Mouse (Mus musculus) midbrain, embryonic 12.5 days (tissue): ENCODE measurements at regions not wholly inside any gene's neighbourhood (a gene's known extent, or its start where the extent isn't known, plus 50 kb on each side); places are given as distances from the start of the nearest gene placed in this dataset.

Source experiments
- ATAC-seq: fragments of 200-750 bp; cut with Nextera tagmentation; 2 replicates; pipeline ENCODE4 v1.8.0; 2017; ENCODE audit warnings: low read depth, moderate TSS enrichment, moderate library complexity; ENCODE audit not compliant: low FRiP score
- H3K27ac ChIP-seq: fragments of 300-500 bp; sonication (generic); replicated peaks from 2 replicates; pipeline ENCODE4 v1.5.1; 2016; ENCODE audit warnings: mild to moderate bottlenecking
- H3K27me3 ChIP-seq: fragments of 300-500 bp; sonication (generic); 2 replicates; pipeline ENCODE4 v1.6.1; 2016; ENCODE audit warnings: mild to moderate bottlenecking
- H3K36me3 ChIP-seq: fragments of 300-500 bp; sonication (generic); 2 replicates; pipeline ENCODE4 v1.6.1; 2016
- H3K4me1 ChIP-seq: fragments of 300-500 bp; sonication (generic); 2 replicates; pipeline ENCODE4 v1.6.1; 2016
- H3K4me2 ChIP-seq: fragments of 300-500 bp; sonication (generic); replicated peaks from 2 replicates; pipeline ENCODE4 v1.6.1; 2016; ENCODE audit warnings: mild to moderate bottlenecking, moderate library complexity
- H3K4me3 ChIP-seq: fragments of 300-500 bp; sonication (generic); 2 replicates; pipeline ENCODE4 v1.5.1; 2016; ENCODE audit warnings: mild to moderate bottlenecking
- H3K9ac ChIP-seq: fragments of 300-500 bp; sonication (generic); replicated peaks from 2 replicates; pipeline ENCODE4 v1.6.1; 2016; ENCODE audit warnings: mild to moderate bottlenecking, moderate library complexity
- H3K9me3 ChIP-seq: fragments of 300-500 bp; sonication (generic); 2 replicates; pipeline ENCODE4 v1.6.1; 2016; ENCODE audit warnings: mild to moderate bottlenecking
- WGBS: fragments of 180-500 bp; shearing (Covaris S2); methylation state at CpG from one replicate; pipeline ENCODE4 v1.1.7; 2016; 5-methylcytosine and 5-hydroxymethylcytosine counted together

GRCm38 (mm10) chr5:74861297-74861696 lies 158.6 kb upstream of the Lnx1 start:
- no peak for ATAC-seq
- Histone ChIP-seq H3K36me3 (no peaks in the 10 kb centered on the region), H3K4me3 (no peak overlapping the region), H3K27me3 (no peaks in the 10 kb centered on the region; the same call in 1 of the 2 replicates), H3K9ac (no peak overlapping the region), H3K9me3 (no peaks in the 10 kb centered on the region; the same call in 1 of the 2 replicates), H3K27ac (no peak overlapping the region), H3K4me1 (no peaks in the 10 kb centered on the region), H3K4me2 (no peak overlapping the region)
- 72% methylated on average over 2 of the region's 2 CpGs for WGBS

GRCm38 (mm10) chr5:74857861-74858260 lies 155.1 kb upstream of the Lnx1 start:
- no peaks in the 10 kb centered on the region for H3K36me3 ChIP-seq
- no peak overlapping the region for H3K4me3 ChIP-seq
- no peak overlapping the region for H3K27ac ChIP-seq
- H3K9ac ChIP-seq, result no peak overlapping the region
- no peaks in the 10 kb centered on the region for H3K9me3 ChIP-seq
- no peaks in the 10 kb centered on the region for H3K27me3 ChIP-seq
- H3K4me2 ChIP-seq, result no peak overlapping the region
- no peaks in the 10 kb centered on the region for H3K4me1 ChIP-seq
- 76% methylated on average over 5 of the region's 5 CpGs for WGBS
- ATAC-seq, result no peak

GRCm38 (mm10) chr5:74857161-74857560 lies 154.4 kb upstream of the Lnx1 start:
- Histone ChIP-seq H3K27me3 (no peaks in the 10 kb centered on the region), H3K9me3 (no peaks in the 10 kb centered on the region), H3K27ac (no peak overlapping the region), H3K9ac (no peak overlapping the region), H3K36me3 (no peaks in the 10 kb centered on the region), H3K4me2 (no peak overlapping the region), H3K4me3 (no peak overlapping the region), H3K4me1 (no peaks in the 10 kb centered on the region)
- 86% methylated on average over 11 of the region's 11 CpGs for WGBS
- ATAC-seq, result no peak

- no peak overlapping the region for H3K4me3 ChIP-seq
- no peaks in the 10 kb centered on the region; the same call in 1 of the 2 replicates for H3K27me3 ChIP-seq
- H3K27ac ChIP-seq, result no peak overlapping the region
- no peaks in the 10 kb centered on the region for H3K9me3 ChIP-seq
- no peaks in the 10 kb centered on the region for H3K36me3 ChIP-seq
- no peak for ATAC-seq
- WGBS, result 85% methylated on average over 6 of the region's 6 CpGs
- H3K9ac ChIP-seq, result no peak overlapping the region
- H3K4me2 ChIP-seq, result no peak overlapping the region
- no peaks in the 10 kb centered on the region for H3K4me1 ChIP-seq
Measured at GRCm38 (mm10) chr5:74847824-74848223, 145.1 kb upstream of the Lnx1 start.

- ATAC-seq, result no peak
- no peak overlapping the region for H3K27ac ChIP-seq
- no peak overlapping the region for H3K4me2 ChIP-seq
- H3K9me3 ChIP-seq, result no peaks in the 10 kb centered on the region
- H3K4me1 ChIP-seq, result no peaks in the 10 kb centered on the region
- H3K4me3 ChIP-seq, result no peak overlapping the region
- no peaks in the 10 kb centered on the region for H3K36me3 ChIP-seq
- no peak overlapping the region for H3K9ac ChIP-seq
- H3K27me3 ChIP-seq, result no peaks in the 10 kb centered on the region; the same call in 1 of the 2 replicates
- WGBS, result 89% methylated on average over 5 of the region's 5 CpGs
Measured at GRCm38 (mm10) chr5:74846674-74847073, 144.0 kb upstream of the Lnx1 start.

GRCm38 (mm10) chr5:74834401-74834800 lies 131.7 kb upstream of the Lnx1 start:
- no peak for ATAC-seq
- H3K9ac ChIP-seq, result no peak overlapping the region
- H3K36me3 ChIP-seq, result no peaks in the 10 kb centered on the region
- no peaks in the 10 kb centered on the region for H3K9me3 ChIP-seq
- H3K27me3 ChIP-seq, result no peaks in the 10 kb centered on the region; the same call in 1 of the 2 replicates
- H3K4me3 ChIP-seq, result no peak overlapping the region
- H3K27ac ChIP-seq, result no peak overlapping the region
- no peak overlapping the region for H3K4me2 ChIP-seq
- WGBS, result 88% methylated on average over 2 of the region's 2 CpGs
- no peaks in the 10 kb centered on the region for H3K4me1 ChIP-seq

- Histone ChIP-seq H3K4me3 (no peak overlapping the region), H3K9ac (no peak overlapping the region), H3K4me2 (no peak overlapping the region), H3K27ac (no peak overlapping the region), H3K27me3 (no peaks in the 10 kb centered on the region; the same call in 1 of the 2 replicates), H3K36me3 (no peaks in the 10 kb centered on the region), H3K9me3 (no peaks in the 10 kb centered on the region), H3K4me1 (no peaks in the 10 kb centered on the region)
- WGBS, result 89% methylated on average over 4 of the region's 4 CpGs
- no peak for ATAC-seq
Measured at GRCm38 (mm10) chr5:74833887-74834286, 131.2 kb upstream of the Lnx1 start.

GRCm38 (mm10) chr5:74832011-74832410 lies 129.3 kb upstream of the Lnx1 start:
- no peak overlapping the region for H3K9ac ChIP-seq
- H3K9me3 ChIP-seq, result no peaks in the 10 kb centered on the region
- no peak overlapping the region for H3K27ac ChIP-seq
- H3K27me3 ChIP-seq, result no peaks in the 10 kb centered on the region
- H3K4me3 ChIP-seq, result no peak overlapping the region
- H3K4me1 ChIP-seq, result no peaks in the 10 kb centered on the region
- no peak for ATAC-seq
- no peak overlapping the region for H3K4me2 ChIP-seq
- H3K36me3 ChIP-seq, result no peaks in the 10 kb centered on the region
- 83% methylated on average over 7 of the region's 7 CpGs for WGBS

- no peak overlapping the region for H3K4me2 ChIP-seq
- no peaks in the 10 kb centered on the region for H3K9me3 ChIP-seq
- no peaks in the 10 kb centered on the region for H3K27me3 ChIP-seq
- H3K9ac ChIP-seq, result no peak overlapping the region
- no peaks in the 10 kb centered on the region for H3K4me1 ChIP-seq
- H3K4me3 ChIP-seq, result no peak overlapping the region
- no peak for ATAC-seq
- no peak overlapping the region for H3K27ac ChIP-seq
- WGBS, result 79% methylated on average over 5 of the region's 5 CpGs
- H3K36me3 ChIP-seq, result no peaks in the 10 kb centered on the region
Measured at GRCm38 (mm10) chr5:74830646-74831045, 127.9 kb upstream of the Lnx1 start.

GRCm38 (mm10) chr5:74829003-74829402 lies 126.3 kb upstream of the Lnx1 start:
- Histone ChIP-seq H3K27ac (no peak overlapping the region), H3K9ac (no peak overlapping the region), H3K9me3 (no peaks in the 10 kb centered on the region), H3K4me3 (no peak overlapping the region), H3K36me3 (no peaks in the 10 kb centered on the region), H3K27me3 (no peaks in the 10 kb centered on the region), H3K4me1 (no peaks in the 10 kb centered on the region), H3K4me2 (no peak overlapping the region)
- ATAC-seq, result no peak
- WGBS, result 92% methylated on average over 9 of the region's 9 CpGs

GRCm38 (mm10) chr5:74827944-74828343 lies 125.2 kb upstream of the Lnx1 start:
- no peaks in the 10 kb centered on the region for H3K9me3 ChIP-seq
- no peak overlapping the region for H3K4me2 ChIP-seq
- no peaks in the 10 kb centered on the region for H3K36me3 ChIP-seq
- H3K27me3 ChIP-seq, result no peaks in the 10 kb centered on the region
- H3K27ac ChIP-seq, result no peak overlapping the region
- H3K4me1 ChIP-seq, result no peaks in the 10 kb centered on the region
- H3K4me3 ChIP-seq, result no peak overlapping the region
- 84% methylated on average over 4 of the region's 4 CpGs for WGBS
- no peak for ATAC-seq
- H3K9ac ChIP-seq, result no peak overlapping the region

- Histone ChIP-seq H3K27me3 (no peaks in the 10 kb centered on the region), H3K27ac (no peak overlapping the region), H3K9ac (no peak overlapping the region), H3K4me1 (no peaks in the 10 kb centered on the region), H3K36me3 (no peaks in the 10 kb centered on the region), H3K4me2 (no peak overlapping the region), H3K4me3 (no peak overlapping the region), H3K9me3 (no peaks in the 10 kb centered on the region)
- ATAC-seq, result no peak
- 65% methylated on average over 5 of the region's 5 CpGs for WGBS
Measured at GRCm38 (mm10) chr5:74825517-74826254, 123.0 kb upstream of the Lnx1 start.

GRCm38 (mm10) chr5:74823719-74824118 lies 121.0 kb upstream of the Lnx1 start:
- Histone ChIP-seq H3K4me1 (no peaks in the 10 kb centered on the region), H3K27me3 (no peaks in the 10 kb centered on the region), H3K4me2 (no peak overlapping the region), H3K27ac (no peak overlapping the region), H3K9me3 (no peaks in the 10 kb centered on the region), H3K9ac (no peak overlapping the region), H3K4me3 (no peak overlapping the region), H3K36me3 (no peaks in the 10 kb centered on the region)
- 91% methylated on average over 7 of the region's 7 CpGs for WGBS
- ATAC-seq, result no peak
